Mouse (Mus musculus): ENCODE data around the gene Sik2.
A peak's percentile ranks its signal among the peaks of the same experiment; 100 is the strongest.

The Sik2 gene

DNA sequence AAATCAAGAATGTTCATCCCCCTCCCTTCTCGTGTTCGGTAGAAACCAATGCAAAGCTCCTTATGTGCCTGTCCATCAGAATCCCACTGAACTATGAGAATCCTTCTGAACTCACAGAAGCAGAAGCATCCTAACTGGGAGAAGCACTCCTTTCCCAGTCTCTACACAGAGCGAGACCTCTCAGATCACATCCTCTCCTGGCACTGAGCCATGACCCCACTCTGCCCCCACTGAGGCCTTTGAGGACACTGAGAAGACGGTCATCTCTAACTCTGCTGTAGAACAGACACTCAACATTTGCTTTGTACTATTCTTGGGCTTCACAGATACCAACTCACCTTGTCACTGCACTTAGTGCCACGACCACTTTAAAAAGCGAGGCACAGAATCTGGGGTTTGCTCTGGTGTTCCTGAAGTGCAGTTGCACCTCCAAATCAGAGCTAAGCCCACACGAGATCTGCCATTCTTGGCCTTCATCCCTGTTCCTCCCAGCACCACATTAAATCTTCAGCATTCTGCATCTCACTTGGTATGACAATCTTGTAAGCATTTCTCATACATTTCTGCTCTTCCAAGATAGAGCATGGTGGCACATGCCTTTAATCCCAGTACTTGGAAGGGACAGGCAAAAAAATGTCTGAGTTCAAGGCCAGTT is 96.9 kb downstream of the Sik2 start:
- no peak for DNase-seq

GRCm38 (mm10) chr9:50905321-50905720 is 103.6 kb downstream of the Sik2 start:
- no peak for DNase-seq

DNA sequence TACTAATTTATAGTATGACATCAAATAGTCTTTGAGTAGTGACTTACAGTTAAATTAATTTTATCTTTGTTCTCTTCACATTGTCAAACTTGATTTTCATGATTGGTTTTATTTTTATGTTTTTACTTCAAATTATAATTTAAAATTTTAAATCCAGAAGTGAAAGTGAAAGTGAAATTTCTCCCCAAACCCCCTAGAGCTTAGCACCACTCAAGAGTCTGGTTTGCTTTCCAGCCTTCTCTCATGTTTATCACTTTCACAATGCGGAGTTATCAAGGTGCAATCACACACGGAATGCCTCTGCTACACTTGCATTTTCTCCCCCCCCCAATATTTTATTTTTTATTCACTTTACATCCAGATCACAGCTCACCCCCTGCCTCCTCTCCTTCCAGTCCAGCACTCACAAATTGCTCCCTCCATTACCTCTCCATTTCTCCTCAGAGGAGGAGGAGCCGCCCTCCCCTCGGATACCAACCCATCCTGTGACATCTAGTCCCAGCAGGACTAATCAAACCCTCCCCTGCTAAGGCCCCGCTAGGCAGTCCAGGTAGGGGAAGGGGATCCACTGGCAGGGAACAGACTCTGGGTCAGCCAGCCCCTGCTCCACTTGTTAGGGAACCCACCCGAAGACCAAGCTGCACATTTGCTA is 104.6 kb downstream of the Sik2 start:
- no peak for DNase-seq

DNA sequence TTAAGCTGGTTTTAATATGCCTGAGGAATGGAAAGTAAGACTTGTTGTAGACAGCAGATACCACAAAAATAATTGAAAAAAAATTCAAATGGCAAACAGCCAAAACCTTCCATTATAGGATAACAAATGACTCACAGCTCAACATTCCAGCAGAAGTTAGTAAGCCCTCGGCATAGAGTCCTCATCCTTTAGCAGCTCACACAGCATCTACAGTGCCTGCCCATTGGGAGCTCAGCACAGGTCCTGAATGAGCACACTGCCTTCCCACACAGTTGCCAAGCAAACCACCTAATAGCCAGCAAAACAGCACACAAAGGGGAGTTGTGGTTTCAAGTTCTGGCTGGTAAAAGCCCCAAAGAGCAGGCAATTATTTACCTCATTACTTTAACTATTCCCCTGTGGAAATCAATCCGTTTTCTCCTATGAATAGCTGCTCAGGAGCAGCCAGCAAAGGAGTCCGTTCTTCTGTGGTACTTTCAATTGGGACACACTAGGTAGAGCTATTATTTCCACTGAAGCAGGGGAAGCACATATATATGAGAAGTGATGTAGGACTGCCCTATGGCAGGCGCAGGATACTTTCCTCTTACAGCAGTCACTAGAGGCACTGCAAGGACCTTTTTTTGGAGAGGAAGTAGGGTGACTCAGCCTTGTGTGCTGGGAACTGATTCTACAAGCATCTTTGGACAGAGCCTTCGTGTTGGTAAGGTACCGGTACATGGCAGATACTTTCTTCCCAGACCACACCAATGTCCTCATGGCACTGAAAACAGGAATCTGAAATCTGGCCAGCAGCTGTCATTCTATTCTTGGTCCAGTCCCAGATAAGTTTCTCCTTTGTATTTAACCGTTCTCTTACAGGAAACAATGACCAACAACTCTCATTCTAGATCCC is 108.6 kb downstream of the Sik2 start:
- DNase-seq: no peak

GRCm38 (mm10) chr9:50893665-50894064 is 115.2 kb downstream of the Sik2 start:
- DNase-seq: no peak

DNA sequence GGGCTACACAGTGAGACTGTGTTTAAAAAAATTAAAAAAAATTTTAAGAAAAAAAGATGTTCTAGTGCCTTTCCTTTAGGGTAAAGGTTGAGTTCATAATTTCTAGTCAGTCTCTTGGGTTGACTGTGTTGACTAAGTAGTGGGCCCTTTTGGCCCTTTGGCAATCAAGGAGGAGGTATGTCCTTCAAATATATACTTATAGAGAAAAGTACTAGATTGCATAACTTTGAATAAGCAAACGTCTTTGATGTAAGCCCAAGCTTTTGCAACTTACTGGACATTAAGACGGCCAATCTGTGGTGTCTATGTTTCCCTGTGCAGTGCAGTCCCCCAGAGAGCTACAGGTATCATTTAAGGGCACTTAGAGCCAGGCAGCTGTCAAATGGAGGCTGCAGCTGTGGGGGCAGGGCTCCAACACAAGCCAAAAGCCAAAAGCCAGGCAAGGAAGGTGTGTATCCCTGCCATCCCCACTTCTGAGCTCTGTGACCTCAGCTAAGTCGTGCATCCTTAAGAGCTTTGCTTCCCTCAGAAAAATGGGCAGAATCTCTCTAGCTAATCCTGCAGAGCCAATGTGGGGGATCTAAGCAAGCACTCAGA is 118.3 kb downstream of the Sik2 start:
- no peak for DNase-seq

GRCm38 (mm10) chr9:50889964-50890363 is 118.9 kb downstream of the Sik2 start:
- DNase-seq: no peak

DNA sequence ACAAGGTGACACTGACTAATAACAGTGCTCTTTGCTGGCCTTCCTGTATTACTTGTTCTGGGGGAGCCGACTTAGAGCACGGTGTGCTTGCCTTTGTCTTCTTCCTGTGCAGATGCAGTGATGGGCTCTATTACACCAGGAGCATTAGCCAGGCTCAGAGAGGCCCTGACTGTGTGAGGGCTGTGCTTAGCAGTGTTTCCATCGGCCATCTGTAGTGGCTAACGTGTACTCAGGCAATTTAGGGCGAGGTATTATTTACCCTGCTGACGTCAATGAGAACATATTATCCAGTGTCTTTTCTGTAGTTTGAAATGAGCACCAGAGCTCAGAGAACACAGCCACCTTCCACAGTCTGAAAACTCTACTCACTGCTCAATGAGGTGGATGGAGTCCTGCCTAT is 119.7 kb downstream of the Sik2 start:
- no peak for DNase-seq

- no peak for DNase-seq
Measured at GRCm38 (mm10) chr9:50887351-50887750, 121.5 kb downstream of the Sik2 start.

- no peak for DNase-seq
Measured at GRCm38 (mm10) chr9:50886870-50887269, 122.0 kb downstream of the Sik2 start.

DNA sequence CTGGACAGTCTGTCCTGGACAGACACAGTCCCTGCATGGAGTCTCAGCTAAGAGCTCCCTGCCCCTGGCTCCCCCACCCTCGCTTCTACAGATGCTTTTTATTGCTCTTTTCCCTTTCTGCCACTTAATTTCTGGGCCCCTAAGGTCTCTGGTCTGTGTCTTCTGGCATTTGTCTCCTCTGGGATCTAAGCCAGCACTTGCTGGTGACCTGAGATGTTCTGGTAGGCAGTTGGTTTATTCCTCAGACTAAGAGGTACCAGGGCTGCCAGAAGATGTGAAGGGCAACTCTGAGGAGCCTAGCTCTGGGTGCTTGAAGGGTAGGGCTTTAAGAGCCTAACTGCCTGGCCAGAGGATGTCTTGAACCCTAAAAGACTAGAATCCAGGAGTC is 123.3 kb downstream of the Sik2 start:
- peak; percentile 33 for DNase-seq

DNA sequence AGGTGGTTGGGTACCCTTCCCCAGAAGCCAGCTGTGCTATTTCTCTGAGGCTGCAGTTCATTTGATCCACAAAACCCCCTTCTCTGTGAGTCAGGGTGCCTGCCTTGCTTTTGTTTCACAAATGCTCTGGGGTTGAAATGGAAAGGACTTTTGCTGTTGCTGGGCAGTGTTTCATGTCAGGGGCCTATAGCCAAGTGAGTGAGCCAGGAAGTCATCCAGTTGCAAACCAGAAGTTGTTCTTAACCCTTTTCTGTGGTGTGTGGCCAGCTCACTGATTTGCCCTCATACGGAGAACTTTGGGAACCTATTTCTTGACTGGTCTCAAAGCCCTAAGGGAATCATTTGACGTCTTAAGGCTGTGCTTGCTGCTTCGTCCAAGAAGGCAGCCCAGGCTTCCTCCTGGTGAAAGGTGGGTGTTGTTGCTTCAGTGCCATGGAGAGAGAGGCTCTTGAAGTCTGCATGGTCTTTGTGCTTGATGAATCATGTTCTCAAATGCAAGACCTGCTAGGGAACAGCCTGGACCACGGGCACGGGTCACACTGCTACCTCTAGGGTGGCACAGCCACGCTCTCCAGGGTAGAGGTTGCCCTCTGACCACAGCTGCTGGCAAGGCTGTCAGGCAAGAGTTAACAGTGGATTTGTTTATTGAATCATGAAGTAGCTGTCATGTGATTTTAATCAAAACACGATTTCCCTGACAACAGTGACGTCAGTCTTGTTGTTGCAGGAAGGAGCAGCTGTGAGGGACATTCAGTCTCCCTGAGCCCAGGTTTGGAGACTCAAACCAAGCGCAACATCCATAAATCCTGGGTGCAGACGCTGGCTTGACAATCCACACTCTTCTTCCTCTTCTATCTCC is 123.9 kb downstream of the Sik2 start:
- peak; percentile 84 for DNase-seq

DNA sequence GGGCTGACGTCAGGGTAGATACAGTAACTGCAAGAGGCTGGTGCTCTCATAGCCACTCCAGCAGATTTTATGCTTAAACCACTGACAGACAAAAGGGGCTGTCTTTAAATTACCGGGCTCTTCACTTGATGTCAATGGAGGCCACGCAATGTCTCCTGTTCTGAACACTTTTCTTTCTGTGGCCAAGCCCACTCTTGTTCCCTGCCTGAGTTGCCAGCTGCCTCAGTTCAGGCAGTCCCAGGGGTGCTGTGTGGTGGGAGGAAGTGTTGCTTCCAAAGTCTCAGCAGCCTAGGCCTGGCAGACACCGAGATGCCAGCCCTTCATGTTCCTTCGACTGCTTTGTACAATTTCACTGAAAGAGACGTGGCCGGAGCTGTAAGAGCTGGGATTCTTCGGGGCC is 124.8 kb downstream of the Sik2 start:
- no peak for DNase-seq

GRCm38 (mm10) chr9:50882183-50882582 is 126.7 kb downstream of the Sik2 start:
- DNase-seq: no peak

GRCm38 (mm10) chr9:50877431-50877830 is 131.4 kb downstream of the Sik2 start:
- no peak for DNase-seq

DNA sequence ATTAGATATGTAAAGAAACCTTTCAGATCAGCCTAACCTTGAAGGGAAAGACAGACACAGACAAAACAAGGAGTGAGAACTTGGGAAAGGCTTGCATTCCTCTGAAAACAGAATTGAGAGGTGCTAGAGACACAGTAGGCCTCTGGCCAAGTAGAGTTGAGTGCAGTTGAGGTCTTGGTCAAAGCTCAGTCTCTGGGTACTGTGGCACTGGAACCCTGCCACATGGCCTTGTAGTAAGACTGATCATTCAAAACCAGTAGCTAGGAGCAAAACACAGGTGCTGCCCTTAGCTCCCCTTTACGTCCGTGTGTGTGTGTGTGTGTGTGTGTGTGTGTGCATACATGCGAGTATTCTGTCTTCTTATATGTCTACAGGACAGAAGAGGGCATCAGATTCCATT is 132.6 kb downstream of the Sik2 start:
- peak; percentile 84 for DNase-seq

GRCm38 (mm10) chr9:50875470-50875869 is 133.4 kb downstream of the Sik2 start:
- DNase-seq: no peak

DNA sequence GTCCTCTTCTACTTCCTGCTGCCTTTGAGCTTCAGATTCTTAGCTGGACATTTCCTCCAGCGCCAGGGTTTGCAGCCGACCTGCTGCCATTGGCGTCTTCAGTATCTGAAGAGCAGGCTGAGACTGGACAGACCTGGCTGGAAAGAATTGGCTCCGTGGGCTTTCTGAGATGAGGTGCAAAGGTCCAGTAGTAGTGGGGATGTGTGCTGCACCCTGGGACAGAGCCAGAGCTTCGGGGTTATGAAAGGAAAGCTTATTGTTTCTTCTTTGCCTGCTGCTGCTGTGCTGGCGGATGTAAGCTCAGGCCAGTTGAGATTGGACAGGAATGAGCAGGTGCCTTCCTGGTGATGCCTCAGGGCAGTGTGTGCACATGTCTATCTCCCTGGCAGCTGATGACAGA is 134.8 kb downstream of the Sik2 start:
- DNase-seq: peak; percentile 61

DNA sequence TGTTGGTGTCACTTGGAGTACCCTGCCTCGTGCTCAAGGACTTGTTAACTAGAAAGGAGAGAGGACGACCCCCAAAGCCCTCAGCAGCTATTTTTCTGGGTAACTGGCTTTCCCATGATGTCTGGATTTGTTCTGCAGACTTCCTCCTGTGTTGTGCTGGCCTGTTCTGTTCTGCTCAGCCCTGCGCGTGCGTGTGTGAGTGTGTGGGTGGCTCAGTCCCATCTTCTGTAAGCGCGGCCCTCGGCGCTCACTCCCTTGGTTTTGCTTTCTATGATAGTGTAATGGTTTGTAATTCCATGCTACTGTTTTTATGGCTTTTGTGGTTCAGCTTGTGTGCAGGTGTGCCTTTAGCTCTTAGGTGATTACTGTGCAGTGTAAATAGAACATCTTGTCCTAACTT is 135.7 kb downstream of the Sik2 start:
- no peak for DNase-seq

- DNase-seq: no peak
Measured at GRCm38 (mm10) chr9:50868182-50868581, 140.7 kb downstream of the Sik2 start.

DNA sequence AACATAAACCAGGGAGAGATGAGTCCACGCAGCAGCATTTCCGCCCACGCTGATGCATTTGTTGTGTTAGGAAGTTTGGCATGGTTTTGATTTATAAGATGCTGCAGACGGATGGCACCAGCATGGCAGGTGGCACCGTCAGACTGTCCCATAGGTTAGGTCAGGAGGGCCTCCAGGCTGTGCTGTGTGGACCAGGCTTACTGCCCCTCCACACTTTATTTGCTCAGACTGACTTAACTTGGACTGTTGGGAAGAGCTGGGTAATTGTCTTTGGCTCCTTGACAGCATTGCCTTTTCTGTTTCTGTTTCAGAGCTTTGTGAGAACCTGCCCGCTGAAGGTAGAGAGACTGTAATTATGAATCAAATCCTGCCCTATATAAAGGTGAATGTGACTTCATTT is 141.9 kb downstream of the Sik2 start:
- no peak for DNase-seq

GRCm38 (mm10) chr9:50865803-50866202 is 143.1 kb downstream of the Sik2 start:
- no peak for DNase-seq

- DNase-seq: no peak
Measured at GRCm38 (mm10) chr9:50864877-50865276, 144.0 kb downstream of the Sik2 start.

All from kidney, postnatal 14 days (tissue).